Mouse (Mus musculus): Measurements from ENCODE around the gene Hbb-bh2.
"Not testable (repeated sequence)": the region's sequence is repeated elsewhere in the genome, so short reads cannot be mapped to it uniquely, and the experiment has no call there.

Gene Hbb-bh2

GRCm38 (mm10) chr7:103840268-103840667 is at the start of gene Hbb-bh2:
Gene Hbb-bh2 (minus strand): TSS chr7:103840520.
- DNase-seq (ENCODE audit: low spot score), result no peak

DNA sequence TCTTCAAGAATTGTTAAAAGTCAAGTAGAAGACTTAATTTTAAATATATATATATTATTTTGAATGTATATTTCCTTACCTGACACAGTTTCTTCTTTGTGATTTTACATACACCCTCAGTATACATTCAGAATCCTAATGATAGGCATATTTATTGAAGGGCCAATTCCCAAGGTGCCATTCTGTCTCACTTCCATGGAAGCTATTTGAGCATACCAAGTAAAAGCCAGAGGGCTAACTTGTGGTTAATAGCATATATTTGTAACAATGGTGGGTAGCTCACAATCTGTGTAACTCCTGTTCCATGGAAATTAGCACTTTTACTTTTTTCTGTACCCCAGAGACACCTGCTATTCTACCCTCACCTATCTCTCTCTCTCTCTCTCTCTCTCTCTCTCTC is 45.8 kb upstream of the Hbb-bh2 start, which contains the start of gene Olfr66:
Gene Olfr66 (minus strand): TSS at position 101 of the 400 bp plus-strand sequence.
- no peak for DNase-seq (ENCODE audit: low spot score)

- no peak for DNase-seq (ENCODE audit: low spot score)
Observed at GRCm38 (mm10) chr7:103877093-103877492, 36.8 kb upstream of the Hbb-bh2 start.

DNA sequence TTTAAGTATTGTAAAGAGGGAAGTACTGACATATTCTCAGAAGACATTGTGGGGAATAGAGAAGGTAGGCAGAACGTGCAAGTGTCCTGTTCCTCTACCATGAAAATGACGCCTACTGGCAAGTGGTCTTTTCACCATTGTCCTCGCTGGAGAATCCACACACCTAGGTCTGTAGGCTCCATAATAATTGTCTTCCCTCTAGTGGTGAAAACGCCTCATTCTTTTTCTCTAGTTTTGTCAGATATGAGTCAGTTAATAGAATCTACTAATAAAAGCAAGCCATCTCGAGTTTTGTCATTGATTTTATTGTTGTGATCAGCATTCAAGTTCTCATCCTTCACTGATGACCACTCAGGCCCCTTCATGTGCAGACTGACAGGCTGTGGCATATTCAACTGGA is 34.1 kb upstream of the Hbb-bh2 start:
- no peak for DNase-seq (ENCODE audit: low spot score)

- no peak for DNase-seq (ENCODE audit: low spot score)
Observed at GRCm38 (mm10) chr7:103873064-103873463, 32.7 kb upstream of the Hbb-bh2 start.

GRCm38 (mm10) chr7:103870667-103871066 is 30.3 kb upstream of the Hbb-bh2 start:
- DNase-seq (ENCODE audit: low spot score), result no peak

DNA sequence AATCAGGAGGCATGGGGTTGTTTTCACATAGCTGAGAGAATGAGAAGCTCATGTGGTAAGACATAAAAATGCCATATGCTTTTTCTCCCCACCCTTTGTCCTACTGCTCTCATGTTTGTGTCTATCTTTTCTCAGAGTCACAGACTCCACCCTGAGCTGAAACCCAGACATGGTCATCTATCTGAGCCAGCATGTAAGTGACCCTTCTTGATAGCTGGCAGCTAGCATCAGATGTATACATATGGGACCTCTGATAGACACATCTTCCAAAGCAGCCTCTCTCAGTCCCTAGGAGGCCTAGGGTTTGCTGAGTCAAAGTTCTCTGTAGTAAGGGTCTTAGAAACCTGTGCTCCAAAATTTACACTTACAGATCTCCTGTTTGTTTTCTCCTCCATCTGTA is 25.4 kb upstream of the Hbb-bh2 start:
- DNase-seq (ENCODE audit: low spot score), result no peak

GRCm38 (mm10) chr7:103861531-103861930 is 21.2 kb upstream of the Hbb-bh2 start:
- no peak for DNase-seq (ENCODE audit: low spot score)

GRCm38 (mm10) chr7:103860855-103861254 is 20.5 kb upstream of the Hbb-bh2 start:
- no peak for DNase-seq (ENCODE audit: low spot score)

DNA sequence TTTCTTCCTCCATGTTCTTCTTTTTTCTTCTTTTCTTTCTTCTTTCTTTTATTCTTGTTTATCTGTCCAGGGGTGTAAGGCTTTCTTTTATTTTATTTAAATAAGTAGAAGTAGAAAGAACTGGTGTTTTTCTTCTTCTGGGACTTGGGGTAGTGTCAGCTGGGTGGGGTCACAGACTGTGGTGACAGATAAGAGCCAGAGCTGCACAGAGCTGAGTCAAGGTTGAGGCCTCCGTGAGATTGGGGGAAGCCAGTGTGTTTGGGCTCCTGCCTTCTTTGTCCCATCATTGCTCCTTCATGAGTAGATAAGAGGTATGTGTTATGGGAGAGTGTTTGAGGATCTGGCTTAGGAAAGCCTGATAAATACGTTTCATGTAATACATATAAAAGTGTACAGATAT is 18.8 kb upstream of the Hbb-bh2 start:
- no peak for DNase-seq (ENCODE audit: low spot score)

GRCm38 (mm10) chr7:103854669-103855068 is 14.3 kb upstream of the Hbb-bh2 start:
- no peak for DNase-seq (ENCODE audit: low spot score)

GRCm38 (mm10) chr7:103853090-103853489 is 12.8 kb upstream of the Hbb-bh2 start, which contains the start of gene Hbb-y:
Gene Hbb-y (minus strand): TSS chr7:103853216.
- DNase-seq (ENCODE audit: low spot score), result no peak

- no peak for DNase-seq (ENCODE audit: low spot score)
Observed at GRCm38 (mm10) chr7:103844525-103845325, 4.4 kb upstream of the Hbb-bh2 start.

- DNase-seq (ENCODE audit: low spot score), result no peak
Observed at GRCm38 (mm10) chr7:103843034-103843433, 2.7 kb upstream of the Hbb-bh2 start, which contains the start of gene Hbb-bh1. Gene Hbb-bh1 (minus strand): TSS chr7:103843164.

GRCm38 (mm10) chr7:103827808-103828207 is 12.5 kb downstream of the Hbb-bh2 start, which contains the start of gene Hbb-bs:
Gene Hbb-bs (minus strand): TSS chr7:103828096.
- DNase-seq (ENCODE audit: low spot score), result no peak

DNA sequence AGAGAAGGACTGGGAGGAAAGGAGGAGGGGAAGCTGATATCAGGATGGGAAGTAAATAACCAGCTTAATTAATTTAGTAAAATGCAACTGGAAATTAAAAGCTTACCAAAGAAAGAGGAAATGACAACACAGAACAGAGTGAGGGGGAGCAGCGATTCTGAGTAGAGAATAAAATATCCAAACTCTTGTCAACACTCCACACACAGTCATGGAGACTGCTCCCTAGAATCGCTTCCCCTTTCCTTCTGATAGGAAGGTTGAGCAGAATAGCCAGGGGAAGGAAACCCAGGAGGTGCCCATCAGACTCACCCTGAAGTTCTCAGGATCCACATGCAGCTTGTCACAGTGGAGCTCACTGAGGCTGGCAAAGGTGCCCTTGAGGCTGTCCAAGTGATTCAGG is 13.2 kb downstream of the Hbb-bh2 start:
- not testable (repeated sequence) for DNase-seq (ENCODE audit: low spot score)

DNA sequence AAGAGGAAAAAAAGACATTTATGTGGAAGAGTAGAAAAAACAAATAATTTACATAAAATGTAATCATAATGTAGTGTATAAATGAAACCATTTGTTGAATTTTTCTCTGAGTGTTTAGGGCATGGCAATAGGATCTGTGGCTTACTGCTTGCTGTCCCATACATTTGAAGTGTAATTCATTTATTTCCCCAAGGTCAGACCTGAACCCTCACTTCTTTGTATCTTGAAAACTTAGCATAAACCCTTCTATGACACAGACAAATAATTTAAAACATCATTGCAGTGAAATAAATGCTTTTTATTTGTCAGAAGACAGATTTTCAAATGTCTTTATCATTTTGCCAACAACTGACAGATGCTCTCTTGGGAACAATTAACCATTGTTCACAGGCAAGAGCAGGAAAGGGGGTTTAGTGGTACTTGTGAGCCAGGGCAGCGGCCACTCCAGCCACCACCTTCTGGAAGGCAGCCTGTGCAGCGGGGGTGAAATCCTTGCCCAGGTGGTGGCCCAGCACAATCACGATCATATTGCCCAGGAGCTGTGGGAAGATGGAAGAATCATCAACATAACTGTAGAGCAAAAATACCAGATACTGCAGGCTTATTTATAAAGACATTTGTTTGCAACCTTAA is 13.9 kb downstream of the Hbb-bh2 start:
- DNase-seq (ENCODE audit: low spot score), result no peak

GRCm38 (mm10) chr7:103825536-103826254 is 14.6 kb downstream of the Hbb-bh2 start:
- DNase-seq (ENCODE audit: low spot score), result no peak

- no peak for DNase-seq (ENCODE audit: low spot score)
Observed at GRCm38 (mm10) chr7:103824597-103824996, 15.7 kb downstream of the Hbb-bh2 start.

GRCm38 (mm10) chr7:103815085-103815484 is 25.2 kb downstream of the Hbb-bh2 start:
- not testable (repeated sequence) for DNase-seq (ENCODE audit: low spot score)

GRCm38 (mm10) chr7:103813766-103814165 is 26.6 kb downstream of the Hbb-bh2 start, which contains the start of gene Hbb-bt:
Gene Hbb-bt (minus strand): TSS chr7:103813996.
- no peak for DNase-seq (ENCODE audit: low spot score)

DNA sequence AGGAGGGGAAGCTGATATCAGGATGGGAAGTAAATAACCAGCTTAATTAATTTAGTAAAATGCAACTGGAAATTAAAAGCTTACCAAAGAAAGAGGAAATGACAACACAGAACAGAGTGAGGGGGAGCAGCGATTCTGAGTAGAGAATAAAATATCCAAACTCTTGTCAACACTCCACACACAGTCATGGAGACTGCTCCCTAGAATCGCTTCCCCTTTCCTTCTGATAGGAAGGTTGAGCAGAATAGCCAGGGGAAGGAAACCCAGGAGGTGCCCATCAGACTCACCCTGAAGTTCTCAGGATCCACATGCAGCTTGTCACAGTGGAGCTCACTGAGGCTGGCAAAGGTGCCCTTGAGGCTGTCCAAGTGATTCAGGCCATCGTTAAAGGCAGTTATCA is 27.2 kb downstream of the Hbb-bh2 start:
- DNase-seq (ENCODE audit: low spot score), result not testable (repeated sequence)

Data from left cerebral cortex, adult 11 months (tissue).